Mouse (Mus musculus): Measurements from ENCODE around the gene Letmd1. TPM values are rescaled to one million over a fixed set of nuclear protein-coding genes. Genes with fewer than 3 reads are reported as not detected.
"Not testable (repeated sequence)": the region's sequence is repeated elsewhere in the genome, so short reads cannot be mapped to it uniquely, and the experiment has no call there.

Letmd1 gene
- total RNA-seq (2014; fragmentation: Nextera tagmentation), result 55.0 and 55.7 TPM in 2 replicates
- 28.4 and 32.8 TPM in 2 replicates for total RNA-seq (2017)
- polyA plus RNA-seq (2012), result 54.5 and 60.8 TPM in 2 replicates

DNA sequence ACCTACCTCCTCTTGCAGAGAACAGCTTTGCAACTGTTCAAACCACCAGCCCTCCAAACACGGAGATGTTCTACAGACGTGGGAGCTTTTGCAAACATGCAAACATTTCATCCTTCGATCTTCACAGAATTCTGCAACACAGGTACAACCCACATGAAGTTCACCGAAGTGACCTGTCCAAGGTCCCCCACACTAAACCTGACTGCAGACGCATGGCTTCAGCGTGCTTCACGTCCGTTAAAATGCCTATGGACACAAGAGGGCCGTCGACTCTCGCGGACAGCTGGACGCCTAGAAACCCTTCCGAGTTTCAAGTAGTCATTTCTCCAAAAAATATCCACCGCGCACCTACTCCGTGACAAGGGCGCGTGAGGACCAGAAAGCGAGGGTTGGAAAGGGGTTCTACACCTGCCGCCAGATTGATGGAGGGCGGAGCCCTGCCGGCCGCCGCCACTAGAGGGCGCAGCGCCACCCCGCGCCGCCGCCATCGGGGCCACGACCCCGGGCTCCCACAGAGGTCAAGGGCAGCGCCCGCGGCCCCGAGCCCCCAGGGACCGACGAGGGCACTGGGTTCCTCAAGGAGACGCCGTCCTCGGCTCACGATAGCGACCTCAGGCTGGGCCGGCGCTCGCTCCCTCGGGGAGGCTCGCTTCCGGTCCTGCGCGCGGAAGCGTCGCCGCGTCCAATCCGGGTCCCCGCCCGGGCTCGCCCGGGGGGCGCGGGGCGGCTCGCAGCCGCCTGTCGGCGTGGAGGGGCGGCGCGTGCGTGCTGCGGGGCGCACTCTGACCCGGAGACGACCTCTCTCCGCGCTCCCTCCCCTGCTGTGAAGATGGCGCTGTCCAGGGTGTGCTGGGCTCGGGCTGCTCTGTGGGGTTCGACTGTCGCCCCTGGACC is at the start of gene Letmd1:
Gene Letmd1 (plus strand): TSS at position 729 of the 894 bp plus-strand sequence.
- peaks cover 60% of the 10 kb centered on the region for H3K36me3 ChIP-seq (replicated peaks)
- H3K9me3 ChIP-seq (replicated peaks), result 0 out of 2 replicates have a peak, but pooled peaks cover 2% of the 10 kb centered on the region
- peaks cover 35% of the 10 kb centered on the region for H3K4me1 ChIP-seq (ENCODE audit: insufficient read depth, low read depth, low read length)
- H3K4me3 ChIP-seq (ENCODE audit: low read depth, low read length), result peak within 1 kb of the TSS; percentile 90
- no peak for TF ChIP-seq GATA2 (IDR thresholded peaks at IDR 0.05; ENCODE audit: borderline replicate concordance, low read depth, low read length)
- peak; percentile 81 for TF ChIP-seq CTCF (IDR thresholded peaks at IDR 0.05; ENCODE audit: low read depth, low read length)
- H3K27me3 ChIP-seq (ENCODE audit: insufficient read depth, low read length), result no peaks in the 10 kb centered on the region
- DNase-seq (ENCODE audit: low spot score), result peak; percentile 95
- ATAC-seq (ENCODE audit: extremely low read depth, insufficient number of reproducible peaks, low FRiP score, poor library complexity, severe bottlenecking), result peak; percentile 85

DNA sequence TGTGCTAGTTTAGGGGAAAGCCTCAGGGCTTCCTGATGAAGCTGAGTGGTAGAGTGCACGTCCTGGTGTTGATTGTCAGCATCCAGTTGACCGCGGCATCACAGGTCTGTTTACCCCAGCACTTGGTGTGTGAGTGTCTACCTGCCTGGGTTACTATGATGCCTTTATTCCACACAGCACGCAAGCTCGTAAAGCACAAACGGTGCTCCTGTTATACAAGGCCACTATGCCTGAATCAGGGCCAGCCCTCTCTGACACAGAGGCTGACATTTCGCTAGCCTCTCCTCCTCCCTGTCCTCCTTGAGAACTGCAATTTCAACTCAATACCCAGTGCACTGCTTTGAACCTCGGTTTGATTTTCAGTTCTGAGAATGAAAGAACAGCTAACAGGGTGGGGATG is 49.5 kb upstream of the Letmd1 start:
- Histone ChIP-seq H3K27me3 (ENCODE audit: insufficient read depth, low read length) (no peaks in the 10 kb centered on the region), H3K4me1 (ENCODE audit: insufficient read depth, low read depth, low read length) (peaks cover 82% of the 10 kb centered on the region), H3K4me3 (ENCODE audit: low read depth, low read length) (peak overlapping the region; percentile 55), H3K9me3 (replicated peaks) (no peaks in the 10 kb centered on the region), H3K36me3 (replicated peaks) (peaks cover 51% of the 10 kb centered on the region)
- TF ChIP-seq POLR2AphosphoS5 (IDR thresholded peaks at IDR 0.05; ENCODE audit: insufficient replicate concordance, low read depth, low read length), result no peak
- TF ChIP-seq CTCF (IDR thresholded peaks at IDR 0.05; ENCODE audit: low read depth, low read length), result no peak
- no peak for TF ChIP-seq GATA2 (IDR thresholded peaks at IDR 0.05; ENCODE audit: borderline replicate concordance, low read depth, low read length)
- TF ChIP-seq TAL1 (conservative IDR thresholded peaks at IDR 0.05; ENCODE audit: low read depth, low read length), result no peak
- ATAC-seq (ENCODE audit: extremely low read depth, insufficient number of reproducible peaks, low FRiP score, poor library complexity, severe bottlenecking), result no peak
- DNase-seq (ENCODE audit: low spot score), result no peak

DNA sequence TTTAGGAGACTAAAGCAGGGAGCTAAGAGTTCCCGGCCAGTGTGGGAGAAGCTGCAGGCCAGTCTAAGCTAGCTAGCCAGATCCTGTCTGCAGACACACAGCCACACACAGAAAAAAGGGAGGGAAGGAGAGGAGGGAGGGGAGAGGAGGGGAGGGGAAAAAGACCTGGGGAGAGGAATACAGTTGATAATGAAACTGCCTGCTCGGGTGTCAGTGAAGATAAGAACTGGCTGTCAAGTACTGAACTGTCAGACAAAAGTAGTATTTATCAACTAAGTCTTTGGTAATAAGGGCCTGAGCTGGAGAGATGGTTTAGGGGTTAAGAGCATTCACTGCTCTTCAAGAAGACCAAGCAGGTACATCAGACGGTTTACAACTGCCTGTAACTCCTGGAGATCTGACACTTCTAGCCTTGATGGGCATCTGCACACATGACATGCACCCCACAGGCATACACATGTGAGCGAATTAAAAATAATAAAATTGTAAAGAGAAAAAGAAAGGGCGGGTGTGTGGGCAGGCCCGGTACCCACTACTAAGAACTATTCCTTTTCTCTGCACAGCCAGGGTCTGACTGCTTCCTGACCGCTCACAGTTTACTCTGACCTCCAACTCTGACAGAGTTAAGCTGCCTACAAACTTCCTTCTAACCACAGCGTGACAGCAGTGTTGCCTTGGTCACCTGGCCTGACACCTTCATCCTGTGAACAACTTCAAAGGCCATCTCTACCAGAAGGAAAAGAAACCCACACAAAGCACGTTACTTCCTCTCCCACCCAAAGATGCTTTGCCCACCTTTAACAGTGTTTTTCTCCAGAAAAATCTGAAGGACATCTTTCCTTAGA is 48.7 kb upstream of the Letmd1 start:
- peaks cover 43% of the 10 kb centered on the region for H3K36me3 ChIP-seq (replicated peaks)
- peak; percentile 69 for ATAC-seq (ENCODE audit: extremely low read depth, insufficient number of reproducible peaks, low FRiP score, poor library complexity, severe bottlenecking)
- peak; percentile 69 for DNase-seq (ENCODE audit: low spot score)
- no peaks in the 10 kb centered on the region for H3K27me3 ChIP-seq (ENCODE audit: insufficient read depth, low read length)
- H3K4me1 ChIP-seq (ENCODE audit: insufficient read depth, low read depth, low read length), result peaks cover 76% of the 10 kb centered on the region
- H3K9me3 ChIP-seq (replicated peaks), result no peaks in the 10 kb centered on the region
- H3K4me3 ChIP-seq (ENCODE audit: low read depth, low read length), result peak overlapping the region; percentile 55; the same call in 1 of the 2 replicates
- TF ChIP-seq GATA2 (IDR thresholded peaks at IDR 0.05; ENCODE audit: borderline replicate concordance, low read depth, low read length), result no peak
- peak; percentile 90 for TF ChIP-seq TAL1 (conservative IDR thresholded peaks at IDR 0.05; ENCODE audit: low read depth, low read length)

DNA sequence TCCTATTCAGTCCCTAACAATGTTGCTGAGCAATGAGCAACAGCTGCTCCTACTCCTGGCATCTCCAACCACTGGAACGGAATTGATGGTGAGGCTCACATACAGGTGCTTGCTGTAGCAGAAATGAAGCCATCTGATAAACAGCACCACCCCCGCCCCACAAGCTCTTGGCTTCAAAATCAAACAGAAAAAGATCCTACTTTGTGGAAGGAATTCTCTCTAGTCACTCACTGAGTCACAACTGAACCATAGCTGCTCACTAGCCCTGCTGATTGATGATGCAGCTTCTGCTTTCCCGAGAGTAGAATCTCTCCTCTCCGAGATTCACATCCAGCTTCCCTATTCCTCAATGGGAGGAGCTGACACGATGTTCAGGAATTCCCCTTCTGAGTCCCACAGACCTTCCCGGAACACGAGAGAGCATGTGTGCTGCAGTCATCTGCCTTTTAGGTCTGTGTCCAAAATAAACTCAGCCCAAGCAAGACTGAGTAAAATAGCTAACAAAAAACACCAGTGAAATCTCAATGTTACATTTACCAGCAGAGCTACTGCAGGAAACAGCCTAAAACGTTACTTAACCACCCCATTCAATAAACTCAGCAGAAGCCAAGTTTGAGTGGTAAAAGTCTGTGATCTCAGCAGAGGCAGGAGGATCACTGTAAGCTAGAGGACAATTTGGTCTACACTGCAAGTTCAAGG is 47.6 kb upstream of the Letmd1 start:
- no peak for ATAC-seq (ENCODE audit: extremely low read depth, insufficient number of reproducible peaks, low FRiP score, poor library complexity, severe bottlenecking)
- Histone ChIP-seq H3K4me1 (ENCODE audit: insufficient read depth, low read depth, low read length) (peaks cover 65% of the 10 kb centered on the region), H3K27me3 (ENCODE audit: insufficient read depth, low read length) (no peaks in the 10 kb centered on the region), H3K36me3 (replicated peaks) (peaks cover 32% of the 10 kb centered on the region), H3K4me3 (ENCODE audit: low read depth, low read length) (peak overlapping the region; percentile 65), H3K9me3 (replicated peaks) (no peaks in the 10 kb centered on the region)
- TF ChIP-seq GATA1 (IDR thresholded peaks at IDR 0.05; ENCODE audit: borderline replicate concordance, low read length), result no peak
- no peak for TF ChIP-seq POLR2AphosphoS5 (IDR thresholded peaks at IDR 0.05; ENCODE audit: insufficient replicate concordance, low read depth, low read length)
- no peak for TF ChIP-seq GATA2 (IDR thresholded peaks at IDR 0.05; ENCODE audit: borderline replicate concordance, low read depth, low read length)
- TF ChIP-seq TAL1 (conservative IDR thresholded peaks at IDR 0.05; ENCODE audit: low read depth, low read length), result no peak
- no peak for TF ChIP-seq CTCF (IDR thresholded peaks at IDR 0.05; ENCODE audit: low read depth, low read length)
- no peak for DNase-seq (ENCODE audit: low spot score)

DNA sequence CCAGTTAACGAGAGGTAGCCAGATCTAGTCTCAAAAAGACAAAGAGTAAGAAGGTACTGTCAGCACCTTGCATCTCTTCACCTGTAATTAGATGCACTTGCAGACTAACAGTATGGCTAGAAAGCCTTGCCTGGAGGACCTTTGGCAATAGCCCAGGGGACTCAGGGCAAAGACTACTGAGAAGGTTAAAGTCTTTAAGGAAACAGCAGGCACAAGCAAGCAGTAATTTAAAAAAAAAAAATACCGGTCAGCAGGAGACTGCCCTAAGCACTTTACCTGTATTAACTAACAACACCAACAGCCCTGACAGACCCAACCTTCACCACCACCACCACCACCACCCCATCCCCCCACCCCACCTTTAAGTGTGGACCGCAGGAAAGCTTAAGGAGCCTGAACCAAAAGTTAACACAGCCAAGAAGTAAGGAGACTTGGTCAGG is 47.0 kb upstream of the Letmd1 start, which contains the start of gene Gm5475:
Gene Gm5475 (plus strand): TSS at position 390 of the 440 bp plus-strand sequence.
- Histone ChIP-seq H3K36me3 (replicated peaks) (peaks cover 27% of the 10 kb centered on the region), H3K4me3 (ENCODE audit: low read depth, low read length) (peak within 1 kb of the TSS; percentile 94), H3K4me1 (ENCODE audit: insufficient read depth, low read depth, low read length) (peaks cover 60% of the 10 kb centered on the region)
- not testable (repeated sequence) for DNase-seq (ENCODE audit: low spot score); ATAC-seq (ENCODE audit: extremely low read depth, insufficient number of reproducible peaks, low FRiP score, poor library complexity, severe bottlenecking); H3K9me3 ChIP-seq (replicated peaks); H3K27me3 ChIP-seq (ENCODE audit: insufficient read depth, low read length)

DNA sequence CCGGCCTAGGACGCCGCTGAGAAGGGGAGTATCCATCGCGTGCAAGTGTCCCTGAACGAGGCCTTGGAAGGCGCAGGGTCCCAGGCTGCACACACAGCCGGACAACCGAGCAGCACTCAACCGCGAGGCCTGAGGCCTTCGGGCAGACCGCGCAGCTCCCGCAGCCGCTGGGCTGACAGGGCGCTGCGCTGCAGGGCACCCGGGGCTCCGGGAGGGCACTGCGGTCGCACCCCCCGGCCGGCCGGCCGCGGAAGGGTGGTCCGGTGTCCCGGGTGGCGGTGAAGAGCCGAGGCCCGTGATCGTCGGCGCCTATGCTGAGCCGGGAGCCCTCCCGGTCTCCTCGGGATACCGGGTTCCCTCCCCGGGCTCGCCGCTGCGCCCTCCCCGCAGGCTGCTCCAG is 46.3 kb upstream of the Letmd1 start:
- peaks cover 54% of the 10 kb centered on the region for H3K4me1 ChIP-seq (ENCODE audit: insufficient read depth, low read depth, low read length)
- DNase-seq (ENCODE audit: low spot score), result no peak
- no peaks in the 10 kb centered on the region for H3K9me3 ChIP-seq (replicated peaks)

More for the DNA sequence above, 46.3 kb upstream of the Letmd1 start:
- no peak for ATAC-seq (ENCODE audit: extremely low read depth, insufficient number of reproducible peaks, low FRiP score, poor library complexity, severe bottlenecking)
- Histone ChIP-seq H3K36me3 (replicated peaks) (peaks cover 20% of the 10 kb centered on the region), H3K4me3 (ENCODE audit: low read depth, low read length) (peak overlapping the region; percentile 94), H3K27me3 (ENCODE audit: insufficient read depth, low read length) (no peaks in the 10 kb centered on the region)
- no peak for TF ChIP-seq GATA1 (IDR thresholded peaks at IDR 0.05; ENCODE audit: borderline replicate concordance, low read length)
- no peak for TF ChIP-seq TAL1 (conservative IDR thresholded peaks at IDR 0.05; ENCODE audit: low read depth, low read length)
- TF ChIP-seq POLR2AphosphoS5 (IDR thresholded peaks at IDR 0.05; ENCODE audit: insufficient replicate concordance, low read depth, low read length), result no peak
- TF ChIP-seq GATA2 (IDR thresholded peaks at IDR 0.05; ENCODE audit: borderline replicate concordance, low read depth, low read length), result no peak
- TF ChIP-seq CTCF (IDR thresholded peaks at IDR 0.05; ENCODE audit: low read depth, low read length), result no peak

All from G1E (cell line).